Mouse (Mus musculus): ENCODE results near the gene Bdh2. TPM values are rescaled to one million over a fixed set of nuclear protein-coding genes. Genes with fewer than 3 reads are reported as not detected.

The Bdh2 gene
- 8.8 and 9.1 TPM in 2 replicates for polyA plus RNA-seq (2015; fragmentation: Nextera tagmentation; extraction: Ambion mirVana)

DNA sequence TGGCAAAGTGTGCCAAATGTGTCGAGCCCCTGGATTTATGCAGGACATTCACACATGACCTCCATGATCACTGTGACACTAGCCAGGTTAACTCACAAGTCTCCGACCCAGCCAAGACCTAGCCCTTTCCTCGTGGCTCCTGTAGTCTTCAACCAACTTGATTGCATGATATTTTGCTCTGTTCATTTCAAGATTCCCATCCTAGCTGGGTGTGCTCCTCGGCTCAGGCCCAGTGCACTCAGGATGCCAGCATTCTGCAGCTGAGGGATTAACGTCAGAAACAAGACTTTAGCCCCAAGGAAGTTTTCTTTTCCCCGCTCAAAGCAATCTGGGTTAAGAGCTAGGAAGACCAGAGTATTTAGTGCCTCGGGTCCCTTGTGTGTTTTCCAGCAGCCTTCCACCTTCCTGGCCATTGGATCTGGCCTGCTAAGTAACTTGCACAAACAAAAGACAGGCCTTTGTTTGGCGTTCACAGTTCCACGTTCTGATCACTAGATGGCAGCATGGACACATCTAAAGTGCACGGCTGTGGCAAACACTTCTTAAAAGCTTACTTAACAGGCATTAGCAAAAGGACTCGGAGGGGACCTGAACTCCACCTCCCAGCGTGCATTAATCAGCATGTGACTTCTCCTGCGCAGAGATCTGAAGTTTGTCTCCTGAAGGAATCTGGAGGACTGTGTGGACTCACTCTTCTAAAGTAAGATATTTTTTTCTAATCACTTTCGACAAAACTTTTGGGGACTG lies at the start of gene Bdh2:
Gene Bdh2, plus strand, starts transcription at position 553 of the 747 bp plus-strand sequence.
- Histone ChIP-seq H3K4me3 (ENCODE audit: low read length) (peak within 1 kb of the TSS; percentile 22), H3K27me3 (replicated peaks; ENCODE audit: control insufficient read depth, insufficient read depth, low read length) (no peaks in the 10 kb centered on the region), H3K36me3 (ENCODE audit: control insufficient read depth, insufficient read depth, low read length) (no peaks in the 10 kb centered on the region), H3K4me1 (ENCODE audit: control insufficient read depth, insufficient read depth, low read length) (no peaks in the 10 kb centered on the region), H3K4me2 (ENCODE audit: low read depth, low read length) (peak within 1 kb of the TSS; percentile 26; the same call in 1 of the 2 replicates), H3K9ac (ENCODE audit: low read depth, low read length) (0 out of 2 replicates have a peak within 1 kb of the TSS, but pooled peaks have one; percentile 18), H3K27ac (ENCODE audit: low read length) (no peak within 1 kb of the TSS), H3K9me3 (ENCODE audit: control insufficient read depth, low read length) (no peaks in the 10 kb centered on the region)
- peak; percentile 85 for ATAC-seq
- WGBS, result 21% methylated on average over 14 of the region's 14 CpGs

DNA sequence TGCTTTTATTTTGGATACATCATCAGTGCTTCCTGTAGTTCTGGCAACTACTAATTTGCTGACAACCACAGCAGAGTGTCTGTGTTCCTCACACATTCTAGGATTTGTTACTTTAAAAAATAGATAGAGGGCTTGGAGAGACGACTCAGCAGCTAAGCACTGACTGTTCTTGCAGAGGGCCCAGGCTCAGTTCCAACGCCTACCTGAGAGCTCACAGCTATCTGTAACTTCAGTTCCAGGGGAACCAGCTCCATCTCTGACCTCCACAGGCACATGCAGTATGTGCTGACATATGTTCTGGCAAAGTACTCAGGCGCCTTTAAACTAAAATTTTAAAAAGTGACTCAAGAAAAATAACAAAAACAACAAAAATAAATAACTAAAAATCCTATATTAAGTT lies 49.0 kb upstream of the Bdh2 start:
- H3K4me1 ChIP-seq (ENCODE audit: control insufficient read depth, insufficient read depth, low read length), result no peaks in the 10 kb centered on the region
- H3K27ac ChIP-seq (ENCODE audit: low read length), result no peak overlapping the region
- no peak overlapping the region for H3K9ac ChIP-seq (ENCODE audit: low read depth, low read length)
- H3K9me3 ChIP-seq (ENCODE audit: control insufficient read depth, low read length), result no peaks in the 10 kb centered on the region
- H3K4me2 ChIP-seq (ENCODE audit: low read depth, low read length), result no peak overlapping the region
- H3K4me3 ChIP-seq (ENCODE audit: low read length), result no peak overlapping the region
- peak; percentile 77 for ATAC-seq
- WGBS, result 77% methylated on average over 3 of the region's 3 CpGs
- peaks cover 6% of the 10 kb centered on the region; the same call in 1 of the 2 replicates for H3K36me3 ChIP-seq (ENCODE audit: control insufficient read depth, insufficient read depth, low read length)
- H3K27me3 ChIP-seq (replicated peaks; ENCODE audit: control insufficient read depth, insufficient read depth, low read length), result no peaks in the 10 kb centered on the region

DNA sequence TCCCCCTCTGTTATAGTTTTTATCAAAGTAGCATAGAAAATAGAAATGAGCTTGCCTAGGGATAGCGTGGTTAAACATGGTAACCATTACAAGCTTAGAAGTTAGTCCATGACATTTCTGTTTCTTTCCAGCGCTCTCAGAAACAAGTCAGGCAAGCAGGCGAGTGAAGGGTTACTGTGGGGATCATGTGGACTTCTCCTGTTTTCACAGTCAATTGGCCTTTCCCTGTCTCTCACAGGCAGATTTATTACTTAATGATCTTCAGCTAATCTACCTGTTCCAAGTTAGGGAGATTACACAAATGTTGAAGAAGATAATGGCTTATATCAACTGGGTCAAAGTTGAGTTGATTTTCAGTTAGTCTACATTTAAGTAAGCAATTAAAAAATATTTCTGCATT lies 48.6 kb upstream of the Bdh2 start:
- WGBS, result 61% methylated on average over 3 of the region's 3 CpGs
- peak; percentile 97 for ATAC-seq
- Histone ChIP-seq H3K27ac (ENCODE audit: low read length) (no peak overlapping the region), H3K4me1 (ENCODE audit: control insufficient read depth, insufficient read depth, low read length) (no peaks in the 10 kb centered on the region), H3K9me3 (ENCODE audit: control insufficient read depth, low read length) (no peaks in the 10 kb centered on the region), H3K4me3 (ENCODE audit: low read length) (no peak overlapping the region), H3K36me3 (ENCODE audit: control insufficient read depth, insufficient read depth, low read length) (peaks cover 8% of the 10 kb centered on the region; the same call in 1 of the 2 replicates), H3K4me2 (ENCODE audit: low read depth, low read length) (no peak overlapping the region), H3K9ac (ENCODE audit: low read depth, low read length) (no peak overlapping the region), H3K27me3 (replicated peaks; ENCODE audit: control insufficient read depth, insufficient read depth, low read length) (no peaks in the 10 kb centered on the region)

DNA sequence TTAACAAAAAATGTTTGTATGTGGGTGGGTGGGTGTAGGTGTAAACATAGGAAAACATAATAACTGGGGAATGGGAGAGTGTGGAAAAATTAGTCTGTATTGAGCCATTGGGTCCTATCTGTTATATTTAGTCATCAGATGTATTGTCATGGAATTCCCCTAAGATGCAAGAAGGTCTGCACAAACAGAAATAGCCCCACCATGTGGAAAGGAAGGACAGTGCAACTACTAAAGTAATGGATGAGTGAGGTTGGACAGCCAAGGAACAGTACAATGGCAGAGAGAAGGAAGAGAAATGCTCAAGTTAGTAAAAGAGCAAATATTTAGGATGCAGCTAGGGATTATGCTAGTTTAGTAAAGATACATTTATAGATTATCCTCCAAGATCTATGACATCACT lies 35.3 kb upstream of the Bdh2 start:
- Histone ChIP-seq H3K36me3 (ENCODE audit: control insufficient read depth, insufficient read depth, low read length) (peaks cover 20% of the 10 kb centered on the region), H3K4me3 (ENCODE audit: low read length) (no peak overlapping the region), H3K27ac (ENCODE audit: low read length) (no peak overlapping the region), H3K4me2 (ENCODE audit: low read depth, low read length) (no peak overlapping the region), H3K9ac (ENCODE audit: low read depth, low read length) (no peak overlapping the region), H3K4me1 (ENCODE audit: control insufficient read depth, insufficient read depth, low read length) (no peaks in the 10 kb centered on the region), H3K9me3 (ENCODE audit: control insufficient read depth, low read length) (no peaks in the 10 kb centered on the region), H3K27me3 (replicated peaks; ENCODE audit: control insufficient read depth, insufficient read depth, low read length) (no peaks in the 10 kb centered on the region)
- ATAC-seq, result no peak

DNA sequence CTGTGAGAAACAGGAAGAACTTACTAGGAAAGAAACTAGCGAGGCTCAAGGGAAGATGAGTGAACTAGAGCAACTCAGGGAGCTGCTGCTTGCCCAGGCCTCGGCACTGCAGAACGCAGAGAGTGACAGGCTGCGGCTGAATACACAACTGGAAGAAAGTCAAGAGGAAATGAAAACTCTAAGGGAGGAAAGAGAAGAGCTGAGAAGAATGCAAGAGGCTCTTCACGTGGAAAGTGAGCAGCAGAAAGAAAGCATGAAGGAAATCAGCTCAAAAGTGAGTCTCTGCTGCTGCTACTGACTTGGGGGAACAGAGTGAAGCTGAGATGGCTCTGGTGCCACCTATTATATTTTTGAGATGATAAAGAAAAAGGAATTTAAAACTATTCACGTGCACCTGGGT lies 34.2 kb upstream of the Bdh2 start:
- Histone ChIP-seq H3K36me3 (ENCODE audit: control insufficient read depth, insufficient read depth, low read length) (peaks cover 20% of the 10 kb centered on the region), H3K27ac (ENCODE audit: low read length) (no peak overlapping the region), H3K27me3 (replicated peaks; ENCODE audit: control insufficient read depth, insufficient read depth, low read length) (no peaks in the 10 kb centered on the region), H3K9ac (ENCODE audit: low read depth, low read length) (no peak overlapping the region), H3K4me3 (ENCODE audit: low read length) (no peak overlapping the region), H3K9me3 (ENCODE audit: control insufficient read depth, low read length) (no peaks in the 10 kb centered on the region), H3K4me1 (ENCODE audit: control insufficient read depth, insufficient read depth, low read length) (no peaks in the 10 kb centered on the region), H3K4me2 (ENCODE audit: low read depth, low read length) (no peak overlapping the region)
- WGBS, result 94% methylated on average over 6 of the region's 6 CpGs
- ATAC-seq, result no peak

DNA sequence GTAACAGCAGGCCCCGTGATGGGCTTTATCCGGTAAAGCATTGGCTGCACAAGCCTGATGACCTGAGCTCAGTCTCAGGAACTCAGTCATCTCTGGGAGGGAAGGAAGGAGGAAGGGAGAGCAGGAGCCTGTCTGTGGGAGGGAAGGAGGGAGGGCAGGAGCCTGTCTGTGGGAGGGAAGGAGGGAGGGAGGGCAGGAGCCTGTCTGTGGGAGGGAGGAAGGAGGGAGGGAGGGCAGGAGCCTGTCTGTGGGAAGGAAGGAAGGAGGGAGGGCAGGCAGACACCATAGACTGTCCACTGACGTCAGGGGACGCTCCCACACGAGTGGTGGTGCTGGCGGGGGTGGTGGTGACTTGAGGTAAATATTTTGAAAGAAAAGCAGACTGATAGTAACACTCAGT lies 31.9 kb upstream of the Bdh2 start:
- 77% methylated on average over 6 of the region's 6 CpGs for WGBS
- H3K4me3 ChIP-seq (ENCODE audit: low read length), result no peak overlapping the region
- no peak overlapping the region for H3K27ac ChIP-seq (ENCODE audit: low read length)
- no peak overlapping the region for H3K4me2 ChIP-seq (ENCODE audit: low read depth, low read length)
- H3K27me3 ChIP-seq (replicated peaks; ENCODE audit: control insufficient read depth, insufficient read depth, low read length), result no peaks in the 10 kb centered on the region
- H3K9me3 ChIP-seq (ENCODE audit: control insufficient read depth, low read length), result no peaks in the 10 kb centered on the region
- H3K9ac ChIP-seq (ENCODE audit: low read depth, low read length), result no peak overlapping the region
- no peaks in the 10 kb centered on the region for H3K4me1 ChIP-seq (ENCODE audit: control insufficient read depth, insufficient read depth, low read length)
- peak; percentile 63 for ATAC-seq
- peaks cover 13% of the 10 kb centered on the region for H3K36me3 ChIP-seq (ENCODE audit: control insufficient read depth, insufficient read depth, low read length)

DNA sequence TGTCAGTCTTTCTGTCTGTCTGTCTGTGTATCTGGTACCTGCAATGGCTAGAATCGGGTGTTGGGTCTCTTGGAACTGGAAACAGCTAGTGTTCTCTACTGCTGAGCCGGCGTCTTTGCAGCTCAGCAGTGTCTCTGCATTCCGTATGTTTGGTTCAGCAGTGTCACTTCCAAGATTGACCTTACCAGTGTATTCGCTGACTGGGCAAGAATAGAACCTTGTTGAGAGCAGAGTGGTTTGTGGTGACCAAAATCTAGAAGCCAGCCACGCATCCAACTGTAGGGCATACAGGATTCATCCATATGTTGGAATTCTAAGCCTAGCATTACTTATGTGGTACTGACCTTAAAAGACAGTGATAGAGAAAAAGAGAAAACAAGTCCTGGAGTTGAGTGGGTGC lies 29.2 kb upstream of the Bdh2 start:
- H3K36me3 ChIP-seq (ENCODE audit: control insufficient read depth, insufficient read depth, low read length), result peaks cover 12% of the 10 kb centered on the region; the same call in 1 of the 2 replicates
- no peak overlapping the region for H3K4me3 ChIP-seq (ENCODE audit: low read length)
- H3K9ac ChIP-seq (ENCODE audit: low read depth, low read length), result no peak overlapping the region
- H3K27me3 ChIP-seq (replicated peaks; ENCODE audit: control insufficient read depth, insufficient read depth, low read length), result no peaks in the 10 kb centered on the region
- no peak for ATAC-seq
- 91% methylated on average over 6 of the region's 6 CpGs for WGBS
- no peak overlapping the region for H3K27ac ChIP-seq (ENCODE audit: low read length)
- H3K4me1 ChIP-seq (ENCODE audit: control insufficient read depth, insufficient read depth, low read length), result no peaks in the 10 kb centered on the region
- no peak overlapping the region for H3K4me2 ChIP-seq (ENCODE audit: low read depth, low read length)
- no peaks in the 10 kb centered on the region for H3K9me3 ChIP-seq (ENCODE audit: control insufficient read depth, low read length)

DNA sequence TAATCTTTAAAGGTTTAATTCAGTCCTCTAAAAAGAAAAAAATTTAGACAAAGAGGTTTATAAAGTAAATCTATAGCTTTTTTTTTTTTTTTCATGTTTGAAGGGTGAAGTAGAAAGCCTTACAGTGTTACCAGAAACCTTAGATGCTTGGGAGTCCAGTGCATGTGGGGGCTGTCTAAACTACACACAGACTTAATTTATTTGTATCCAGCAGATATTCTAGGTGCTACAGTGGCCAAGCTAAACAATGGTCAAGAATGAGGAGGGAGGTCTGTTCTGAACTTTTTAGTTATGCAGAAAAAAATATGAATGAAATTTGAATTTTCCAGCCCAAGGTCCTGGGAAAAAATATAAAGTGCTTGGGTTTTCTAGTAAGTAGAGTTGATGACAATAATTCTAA lies 26.2 kb upstream of the Bdh2 start:
- H3K27me3 ChIP-seq (replicated peaks; ENCODE audit: control insufficient read depth, insufficient read depth, low read length), result no peaks in the 10 kb centered on the region
- H3K4me1 ChIP-seq (ENCODE audit: control insufficient read depth, insufficient read depth, low read length), result no peaks in the 10 kb centered on the region
- H3K36me3 ChIP-seq (ENCODE audit: control insufficient read depth, insufficient read depth, low read length), result peaks cover 12% of the 10 kb centered on the region
- no peak overlapping the region for H3K4me2 ChIP-seq (ENCODE audit: low read depth, low read length)
- H3K9ac ChIP-seq (ENCODE audit: low read depth, low read length), result no peak overlapping the region
- no peak for ATAC-seq
- no peak overlapping the region for H3K4me3 ChIP-seq (ENCODE audit: low read length)
- no peaks in the 10 kb centered on the region for H3K9me3 ChIP-seq (ENCODE audit: control insufficient read depth, low read length)
- H3K27ac ChIP-seq (ENCODE audit: low read length), result no peak overlapping the region

DNA sequence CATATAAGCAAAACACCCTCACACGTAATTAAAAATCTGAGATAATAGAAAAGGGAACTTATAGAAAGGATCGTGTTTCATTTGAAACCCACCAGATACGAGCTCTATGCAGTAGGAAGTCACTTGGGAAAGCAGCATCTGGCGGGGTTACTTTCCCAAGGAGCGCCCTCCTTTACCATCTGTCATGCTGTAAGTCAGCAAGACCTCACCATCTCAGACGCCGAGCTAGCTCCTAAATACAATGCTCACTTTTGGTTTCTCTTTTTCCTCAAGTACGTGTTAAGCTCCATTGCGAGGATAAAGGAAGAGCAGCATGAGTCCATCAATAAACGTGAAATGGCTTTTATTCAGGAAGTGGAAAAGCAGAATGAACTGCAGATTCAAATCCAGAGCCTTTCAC lies 22.1 kb upstream of the Bdh2 start:
- WGBS, result 87% methylated on average over 10 of the region's 10 CpGs
- ATAC-seq, result no peak

DNA sequence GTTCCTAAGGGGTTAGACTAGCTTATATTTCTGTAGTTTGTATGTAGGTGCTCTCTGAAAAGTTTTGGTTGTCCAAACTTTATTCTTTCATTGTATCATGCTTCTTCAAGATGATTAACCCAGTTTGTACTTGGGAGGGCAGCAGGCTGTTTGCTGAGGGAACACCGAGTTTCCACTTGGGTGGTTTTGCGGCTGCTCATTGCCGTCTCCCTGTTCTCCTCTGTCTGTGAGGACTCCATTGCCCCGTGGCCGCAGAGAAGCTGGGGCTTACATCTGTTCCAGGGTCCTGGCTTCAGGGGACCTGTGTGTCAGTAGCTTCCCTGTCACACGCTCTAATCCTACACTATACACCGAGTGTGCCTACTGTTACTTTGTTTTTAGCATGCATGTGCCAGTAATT lies 20.8 kb upstream of the Bdh2 start:
- no peak for ATAC-seq
- H3K27me3 ChIP-seq (replicated peaks; ENCODE audit: control insufficient read depth, insufficient read depth, low read length), result no peaks in the 10 kb centered on the region
- peaks cover 21% of the 10 kb centered on the region for H3K36me3 ChIP-seq (ENCODE audit: control insufficient read depth, insufficient read depth, low read length)

More for the DNA sequence above, 22.1 kb upstream of the Bdh2 start:
- no peak overlapping the region for H3K27ac ChIP-seq (ENCODE audit: low read length)
- no peaks in the 10 kb centered on the region for H3K9me3 ChIP-seq (ENCODE audit: control insufficient read depth, low read length)
- no peak overlapping the region for H3K9ac ChIP-seq (ENCODE audit: low read depth, low read length)
- H3K4me1 ChIP-seq (ENCODE audit: control insufficient read depth, insufficient read depth, low read length), result no peaks in the 10 kb centered on the region
- H3K4me3 ChIP-seq (ENCODE audit: low read length), result no peak overlapping the region
- H3K4me2 ChIP-seq (ENCODE audit: low read depth, low read length), result no peak overlapping the region
- peaks cover 21% of the 10 kb centered on the region for H3K36me3 ChIP-seq (ENCODE audit: control insufficient read depth, insufficient read depth, low read length)
- no peaks in the 10 kb centered on the region for H3K27me3 ChIP-seq (replicated peaks; ENCODE audit: control insufficient read depth, insufficient read depth, low read length)

More for the DNA sequence above, 20.8 kb upstream of the Bdh2 start:
- WGBS, result 91% methylated on average over 7 of the region's 7 CpGs
- Histone ChIP-seq H3K4me1 (ENCODE audit: control insufficient read depth, insufficient read depth, low read length) (no peaks in the 10 kb centered on the region), H3K4me2 (ENCODE audit: low read depth, low read length) (no peak overlapping the region), H3K27ac (ENCODE audit: low read length) (no peak overlapping the region), H3K9ac (ENCODE audit: low read depth, low read length) (no peak overlapping the region), H3K4me3 (ENCODE audit: low read length) (no peak overlapping the region), H3K9me3 (ENCODE audit: control insufficient read depth, low read length) (no peaks in the 10 kb centered on the region)

Data from intestine, embryonic 16.5 days (tissue).